Mouse (Mus musculus) CD8-positive naive resting alpha-beta T cell, adult 57 days (primary cell): ENCODE measurements around the gene Olfr32. TPM values are rescaled to one million over a fixed set of nuclear protein-coding genes. Genes with fewer than 3 reads are reported as not detected.

Experiments used
- total RNA-seq: library from RNA; stranded (reverse); gene quantifications from one replicate; pipeline ENCODE4 v1.2.4, GENCODE M21; 2023

Gene Olfr32
- total RNA-seq = not detected

GRCm38 (mm10) chr2:90142196-90142595, at the start of gene Olfr32:
Gene Olfr32, minus strand, starts transcription at chr2:90142296.

DNA sequence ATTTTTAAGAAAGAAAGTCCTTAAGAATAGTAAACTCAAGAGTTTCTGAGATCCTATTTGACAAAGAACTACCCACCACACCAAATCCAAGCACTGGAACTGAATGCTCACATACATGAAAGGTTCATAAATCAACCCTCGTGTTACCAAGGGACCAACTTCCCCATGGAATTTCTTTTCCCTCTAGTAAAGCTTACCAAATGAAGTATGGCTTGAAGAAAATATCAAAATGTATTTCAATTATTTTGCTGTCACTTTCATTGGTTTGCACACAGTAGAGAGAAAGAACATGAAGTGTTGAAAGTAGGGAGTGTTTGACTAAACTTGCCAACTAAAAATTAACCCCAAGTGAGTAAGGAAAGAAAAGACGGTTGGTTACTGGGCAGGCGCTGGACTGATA, 10.9 kb upstream of the Olfr32 start, which contains the start of gene Olfr1270:
Olfr1270 (minus strand) TSS at position 101 of the 400 bp plus-strand sequence.

DNA sequence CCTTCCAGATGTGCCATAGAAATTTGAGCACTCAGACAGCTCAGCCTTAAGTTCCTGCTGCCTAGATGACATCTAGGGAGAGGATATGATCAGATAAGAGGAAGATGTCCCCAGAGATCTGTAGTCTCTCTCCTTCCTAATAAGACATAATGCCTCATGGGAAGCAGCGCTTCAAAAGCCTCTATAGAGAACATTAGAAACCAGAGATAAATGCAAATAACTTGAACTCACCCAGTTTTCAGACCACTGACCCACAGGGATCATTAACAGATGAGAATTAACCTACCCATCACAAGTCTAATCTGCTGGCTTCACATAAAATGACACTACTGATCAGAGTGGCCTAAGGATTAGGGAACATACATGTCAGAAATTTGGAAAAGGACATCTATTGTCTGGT, 20.8 kb downstream of the Olfr32 start, which contains the start of gene Olfr1269:
Olfr1269 (minus strand) TSS at position 101 of the 400 bp plus-strand sequence.

Other genes starting within 250 kb of the Olfr32 start
- gene Olfr1258, start 215.0 kb downstream of the Olfr32 start, total RNA-seq = not detected
- gene Olfr1259, start 193.6 kb downstream of the Olfr32 start, total RNA-seq = not detected
- gene Olfr1260, start 168.0 kb downstream of the Olfr32 start, total RNA-seq = not detected
- gene Olfr1261, start 151.1 kb downstream of the Olfr32 start, total RNA-seq = not detected
- not detected for gene Olfr1262, start 142.2 kb downstream of the Olfr32 start, total RNA-seq
- gene Olfr1263, start 130.2 kb downstream of the Olfr32 start, total RNA-seq = not detected
- not detected for gene Olfr1264, start 116.7 kb downstream of the Olfr32 start, total RNA-seq
- not detected for gene Olfr1265, start 107.0 kb downstream of the Olfr32 start, total RNA-seq
- gene Olfr140, start 78.7 kb downstream of the Olfr32 start, total RNA-seq = not detected
- not detected for gene Olfr1269, start 20.9 kb downstream of the Olfr32 start, total RNA-seq
- not detected for gene Olfr1270, start 10.8 kb upstream of the Olfr32 start, total RNA-seq
- gene Olfr1506, start 82.2 kb upstream of the Olfr32 start, total RNA-seq = 0.34 TPM
- not detected for gene Olfr142, start 115.3 kb upstream of the Olfr32 start, total RNA-seq
- gene Olfr1271, start 128.7 kb upstream of the Olfr32 start, total RNA-seq = not detected
- gene Olfr1272, start 150.5 kb upstream of the Olfr32 start, total RNA-seq = not detected
- gene Gm13769, start 179.9 kb upstream of the Olfr32 start, total RNA-seq = not detected